ENCODE assay signal across 19 mouse cellular contexts in the genomic region with DNA sequence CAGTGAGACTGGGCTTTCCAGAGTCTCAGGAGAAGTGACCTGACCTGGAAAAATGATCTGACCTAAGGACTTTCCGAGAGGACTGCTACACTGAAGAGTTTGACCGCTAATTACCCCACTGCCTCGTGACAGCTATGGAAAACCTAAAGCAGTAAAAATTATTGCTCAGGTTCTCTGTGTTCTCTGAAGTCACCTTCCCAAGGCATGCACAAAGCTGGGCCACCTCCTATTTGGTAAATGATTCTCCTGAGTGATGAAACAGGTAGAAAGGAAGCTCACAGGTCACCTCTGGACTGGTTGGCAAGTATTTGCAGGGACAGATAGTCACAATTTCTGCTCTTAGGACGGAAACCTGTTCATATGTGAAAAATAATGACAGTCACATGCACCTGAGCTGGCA.
DNase-seq lines count a peak whose midpoint lies in the region; ATAC-seq lines count a peak whose summit lies in the region.
"Had no signal": no experiment of that assay in that cellular context is flagged by ENCODE, and none has a peak within 500 bp of the region (broad histone marks: within the 10 kb centered on the region; RNA-seq: fewer than 3 reads in every experiment).

No protein-coding gene starts in this region.

- no peaks in the 10 kb centered on the region for H3K4me1 ChIP-seq in intestine, embryonic 14.5 days (replicated peaks; ENCODE audit: control insufficient read depth, insufficient read depth, low read length)
- H3K4me1 ChIP-seq in intestine, embryonic 15.5 days (replicated peaks), result no peaks in the 10 kb centered on the region
- H3K4me1 ChIP-seq in kidney, embryonic 15.5 days, result no peaks in the 10 kb centered on the region
- H3K4me1 ChIP-seq in midbrain, embryonic 13.5 days (replicated peaks), result no peaks in the 10 kb centered on the region
- H3K4me1 ChIP-seq: embryonic facial prominence, embryonic 13.5 days; forebrain, embryonic 15.5 days; limb, embryonic 10.5 days; midbrain, embryonic 12.5 days; neural tube, embryonic 13.5 days had no signal

- 49% methylated on average over 4 of the region's 4 CpGs for WGBS in intestine, embryonic 14.5 days
- 33% methylated on average over 4 of the region's 4 CpGs for WGBS in intestine, embryonic 15.5 days
- 28% methylated on average over 4 of the region's 4 CpGs for WGBS in kidney, embryonic 15.5 days
- WGBS in large intestine, adult 2 months, result 20% methylated on average over 4 of the region's 4 CpGs
- WGBS in midbrain, embryonic 13.5 days, result 80% methylated on average over 4 of the region's 4 CpGs

- H3K4me2 ChIP-seq in intestine, embryonic 14.5 days (ENCODE audit: low read length), result no peak overlapping the region
- no peak overlapping the region for H3K4me2 ChIP-seq in intestine, embryonic 15.5 days (replicated peaks)
- H3K4me2 ChIP-seq in kidney, embryonic 15.5 days, result no peak overlapping the region
- H3K4me2 ChIP-seq in midbrain, embryonic 13.5 days (replicated peaks), result no peak overlapping the region
- H3K4me2 ChIP-seq: embryonic facial prominence, embryonic 13.5 days; forebrain, embryonic 15.5 days; midbrain, embryonic 12.5 days; neural tube, embryonic 13.5 days had no signal

- H3K4me3 ChIP-seq in intestine, embryonic 14.5 days (ENCODE audit: low read depth, low read length), result no peak overlapping the region
- no peak overlapping the region for H3K4me3 ChIP-seq in intestine, embryonic 15.5 days (replicated peaks)
- H3K4me3 ChIP-seq in kidney, embryonic 15.5 days (replicated peaks), result no peak overlapping the region
- no peak overlapping the region for H3K4me3 ChIP-seq in midbrain, embryonic 13.5 days (replicated peaks)
- H3K4me3 ChIP-seq: embryonic facial prominence, embryonic 13.5 days; forebrain, embryonic 15.5 days; limb, embryonic 10.5 days; midbrain, embryonic 12.5 days; neural tube, embryonic 13.5 days had no signal

- no peak overlapping the region for H3K9ac ChIP-seq in intestine, embryonic 14.5 days (ENCODE audit: low read length)
- H3K9ac ChIP-seq in intestine, embryonic 15.5 days, result no peak overlapping the region
- no peak overlapping the region for H3K9ac ChIP-seq in kidney, embryonic 15.5 days
- no peak overlapping the region for H3K9ac ChIP-seq in midbrain, embryonic 13.5 days (replicated peaks)
- H3K9ac ChIP-seq: embryonic facial prominence, embryonic 13.5 days; forebrain, embryonic 15.5 days; liver, embryonic 14.5 days; midbrain, embryonic 12.5 days; neural tube, embryonic 13.5 days had no signal

- DNase-seq in intestine, embryonic 14.5 days (ENCODE audit: low spot score), result no peak
- peak; percentile 89 for DNase-seq in large intestine, adult 2 months (ENCODE audit: low read depth, low spot score)
- DNase-seq in natural killer cell, adult 2 months (ENCODE audit: low spot score in 2 of 2), result no peak
- no peak for DNase-seq in c-Kit-positive CD71-positive TER-119-positive erythroid progenitor cells, embryonic 14.5 days (ENCODE audit: low spot score)
- DNase-seq: adrenal gland, adult 2 months; cerebellum, adult 8-10 months; lung, postnatal 10 days; right cerebral cortex, postnatal 25 days; thymus, postnatal 36 days had no signal

- no peak overlapping the region for H3K27ac ChIP-seq in intestine, embryonic 14.5 days (ENCODE audit: low read depth)
- H3K27ac ChIP-seq in intestine, embryonic 15.5 days, result peak overlapping the region; percentile 66; the same call in 1 of the 2 replicates
- H3K27ac ChIP-seq in kidney, embryonic 15.5 days, result no peak overlapping the region
- no peak overlapping the region for H3K27ac ChIP-seq in midbrain, embryonic 13.5 days
- H3K27ac ChIP-seq: embryonic facial prominence, embryonic 13.5 days; forebrain, embryonic 15.5 days; hindbrain, postnatal 0 days; limb, embryonic 10.5 days; liver, embryonic 14.5 days; midbrain, embryonic 12.5 days; neural tube, embryonic 13.5 days had no signal

- no peaks in the 10 kb centered on the region for H3K9me3 ChIP-seq in intestine, embryonic 14.5 days (ENCODE audit: control insufficient read depth, low read length)
- no peaks in the 10 kb centered on the region for H3K9me3 ChIP-seq in intestine, embryonic 15.5 days
- H3K9me3 ChIP-seq in kidney, embryonic 15.5 days (replicated peaks), result no peaks in the 10 kb centered on the region
- no peaks in the 10 kb centered on the region for H3K9me3 ChIP-seq in midbrain, embryonic 13.5 days
- H3K9me3 ChIP-seq: embryonic facial prominence, embryonic 13.5 days; forebrain, embryonic 15.5 days; limb, embryonic 10.5 days; midbrain, embryonic 12.5 days; neural tube, embryonic 13.5 days had no signal

- H3K36me3 ChIP-seq in intestine, embryonic 14.5 days (ENCODE audit: control insufficient read depth, insufficient read depth, low read length), result no peaks in the 10 kb centered on the region
- no peaks in the 10 kb centered on the region for H3K36me3 ChIP-seq in intestine, embryonic 15.5 days
- no peaks in the 10 kb centered on the region for H3K36me3 ChIP-seq in kidney, embryonic 15.5 days
- H3K36me3 ChIP-seq in midbrain, embryonic 13.5 days, result no peaks in the 10 kb centered on the region
- H3K36me3 ChIP-seq: embryonic facial prominence, embryonic 13.5 days; forebrain, embryonic 15.5 days; limb, embryonic 10.5 days; midbrain, embryonic 12.5 days; neural tube, embryonic 13.5 days had no signal

- H3K27me3 ChIP-seq in intestine, embryonic 14.5 days (replicated peaks; ENCODE audit: control insufficient read depth, insufficient read depth, low read length), result no peaks in the 10 kb centered on the region
- no peaks in the 10 kb centered on the region for H3K27me3 ChIP-seq in intestine, embryonic 15.5 days (replicated peaks)
- H3K27me3 ChIP-seq in kidney, embryonic 15.5 days, result no peaks in the 10 kb centered on the region
- no peaks in the 10 kb centered on the region for H3K27me3 ChIP-seq in midbrain, embryonic 13.5 days
- H3K27me3 ChIP-seq: embryonic facial prominence, embryonic 13.5 days; forebrain, embryonic 15.5 days; midbrain, embryonic 12.5 days; neural tube, embryonic 13.5 days had no signal

- peak; percentile 71 for ATAC-seq in intestine, embryonic 14.5 days (replicated peaks; ENCODE audit: low FRiP score, low TSS enrichment, low read depth)
- ATAC-seq in intestine, embryonic 15.5 days, result peak; percentile 96
- ATAC-seq in kidney, embryonic 15.5 days (replicated peaks; ENCODE audit: low FRiP score), result peak; percentile 43; the same call in 1 of the 2 replicates
- ATAC-seq in midbrain, embryonic 13.5 days, result no peak
- ATAC-seq: forebrain, embryonic 15.5 days; hindbrain, postnatal 0 days had no signal
